ENCODE assay signal across 7 mouse cellular contexts in genomic region chr9:49341044-49341365, GRCm38 (mm10). TPM values are rescaled to one million over a fixed set of nuclear protein-coding genes. Genes with fewer than 3 reads are reported as not detected.
DNase-seq lines count a peak whose midpoint lies in the region; ATAC-seq and TF ChIP-seq lines count a peak whose summit lies in the region.

No protein-coding gene starts in this region.

- H3K27ac ChIP-seq in ES-Bruce4 (ENCODE audit: insufficient read depth, low read length) = no peak overlapping the region
- no peak overlapping the region for H3K27ac ChIP-seq in embryonic facial prominence, embryonic 14.5 days (replicated peaks; ENCODE audit: low read depth, low read length)
- no peak overlapping the region for H3K27ac ChIP-seq in lung, embryonic 15.5 days

- no peaks in the 10 kb centered on the region for H3K4me1 ChIP-seq in ES-Bruce4 (ENCODE audit: control insufficient read depth, insufficient read depth, low read length)
- peaks cover 7% of the 10 kb centered on the region; the same call in 1 of the 2 replicates for H3K4me1 ChIP-seq in embryonic facial prominence, embryonic 14.5 days (ENCODE audit: control insufficient read depth, insufficient read depth, low read length)
- H3K4me1 ChIP-seq in lung, embryonic 15.5 days = peaks cover 6% of the 10 kb centered on the region; the same call in 1 of the 2 replicates

- H3K9me3 ChIP-seq in ES-Bruce4 (replicated peaks; ENCODE audit: control insufficient read depth, insufficient read depth, low read length, poor library complexity, severe bottlenecking) = no peaks in the 10 kb centered on the region
- H3K9me3 ChIP-seq in embryonic facial prominence, embryonic 14.5 days (ENCODE audit: control insufficient read depth, low read length) = no peaks in the 10 kb centered on the region
- no peaks in the 10 kb centered on the region for H3K9me3 ChIP-seq in lung, embryonic 15.5 days

- TF ChIP-seq POLR2A in ES-Bruce4 (IDR thresholded peaks at IDR 0.05; ENCODE audit: insufficient read depth, low read length) = no peak

- no peak for TF ChIP-seq CTCF in ES-Bruce4 (IDR thresholded peaks at IDR 0.05; ENCODE audit: low read depth, low read length)

- H3K9ac ChIP-seq in ES-Bruce4 (ENCODE audit: low read depth, poor library complexity, severe bottlenecking) = no peak overlapping the region
- H3K9ac ChIP-seq in embryonic facial prominence, embryonic 14.5 days (ENCODE audit: low read depth, low read length) = no peak overlapping the region
- H3K9ac ChIP-seq in lung, embryonic 15.5 days = no peak overlapping the region

- under 1% methylated on average over 10 of the region's 10 CpGs for WGBS in embryonic facial prominence, embryonic 14.5 days
- WGBS in lung, embryonic 15.5 days = 2% methylated on average over 10 of the region's 10 CpGs

- H3K36me3 ChIP-seq in ES-Bruce4 (ENCODE audit: control insufficient read depth, insufficient read depth, low read length, poor library complexity, severe bottlenecking) = no peaks in the 10 kb centered on the region
- no peaks in the 10 kb centered on the region for H3K36me3 ChIP-seq in embryonic facial prominence, embryonic 14.5 days (ENCODE audit: control insufficient read depth, insufficient read depth, low read length)
- no peaks in the 10 kb centered on the region for H3K36me3 ChIP-seq in lung, embryonic 15.5 days

- no peak for ATAC-seq in embryonic facial prominence, embryonic 14.5 days (ENCODE audit: low read depth)
- ATAC-seq in lung, embryonic 15.5 days (ENCODE audit: borderline replicate concordance, extremely low read depth, low FRiP score, low TSS enrichment) = no peak

- TF ChIP-seq EP300 in ES-Bruce4 (IDR thresholded peaks at IDR 0.05; ENCODE audit: insufficient read depth, low read depth, low read length) = no peak

- peak; percentile 39 for DNase-seq in NIH3T3 (ENCODE audit: low read depth)
- DNase-seq in embryonic facial prominence, embryonic 14.5 days (ENCODE audit: low spot score) = peak; percentile 87
- DNase-seq in hindlimb bud, embryonic 11.5 days (ENCODE audit: extremely low spot score, low read depth, low spot score) = peak; percentile 73
- DNase-seq in retina, postnatal 1 day = peak; percentile 83
- DNase-seq in frontal cortex, adult 2 months (ENCODE audit: extremely low spot score in 1 of 2, low spot score in 1 of 2) = no peak

- peak overlapping the region; percentile 49 for H3K4me3 ChIP-seq in ES-Bruce4 (ENCODE audit: low read depth, low read length)
- H3K4me3 ChIP-seq in embryonic facial prominence, embryonic 14.5 days (ENCODE audit: low read depth, low read length) = 0 out of 2 replicates have a peak overlapping the region, but pooled peaks have one; percentile 38
- peak overlapping the region; percentile 25; the same call in 1 of the 2 replicates for H3K4me3 ChIP-seq in lung, embryonic 15.5 days

- peak overlapping the region; percentile 64 for H3K4me2 ChIP-seq in embryonic facial prominence, embryonic 14.5 days (ENCODE audit: low read depth, low read length)
- H3K4me2 ChIP-seq in lung, embryonic 15.5 days = peak overlapping the region; percentile 56; the same call in 1 of the 2 replicates

- peaks cover 3% of the 10 kb centered on the region; the same call in 1 of the 2 replicates for H3K27me3 ChIP-seq in ES-Bruce4 (ENCODE audit: control insufficient read depth, insufficient read depth, low read length, poor library complexity, severe bottlenecking)
- H3K27me3 ChIP-seq in embryonic facial prominence, embryonic 14.5 days (replicated peaks; ENCODE audit: control insufficient read depth, insufficient read depth, low read length) = peaks cover 42% of the 10 kb centered on the region
- peaks cover 35% of the 10 kb centered on the region for H3K27me3 ChIP-seq in lung, embryonic 15.5 days

RNA-seq across cellular contexts. Expression of gene Drd2, which starts 0.6 kb away (rescaled TPM):
- 0.39 TPM in 1 of 2 replicates, not detected in the other for polyA plus RNA-seq in ES-Bruce4 (2011; ENCODE audit: insufficient read depth, insufficient read length, low read depth, missing spikeins)
- polyA plus RNA-seq in embryonic facial prominence, embryonic 14.5 days (2014; fragmentation: Nextera tagmentation; extraction: Ambion mirVana) = 0.07 TPM in 1 of 2 replicates, not detected in the other
- 0.30 and 0.32 TPM in 2 replicates for polyA plus RNA-seq in lung, embryonic 15.5 days (2015; fragmentation: Nextera tagmentation; extraction: Ambion mirVana)
- 4.4 and 8.5 TPM in 2 replicates for polyA plus RNA-seq in frontal cortex, adult 2 months (2012; rRNA removed)

Comparison
In these comparisons a context has a peak if more than half of its experiments do, and no peak if none do; other contexts are left out.
1. DNase-seq: peak in NIH3T3 (single experiment), embryonic facial prominence, embryonic 14.5 days (single experiment), hindlimb bud, embryonic 11.5 days (single experiment) and retina, postnatal 1 day (single experiment); none in frontal cortex, adult 2 months (0 of 2).
2. Peak in every context shown above with its lines, with median percentiles within 50 percentile points of each other: H3K4me3 ChIP-seq.